Mouse (Mus musculus) small intestine, adult 2 months (tissue): ENCODE results near the gene Foxp1.

ENCODE experiments used
- CTCF ChIP-seq: fragments of 200-500 bp; IDR thresholded peaks from 2 replicates; pipeline ENCODE4 v1.5.1; 2012; ENCODE audit warnings: low read depth, mild to moderate bottlenecking, control low read depth, inconsistent platforms, low read length, moderate library complexity, mixed read lengths; ENCODE audit not compliant: insufficient replicate concordance, insufficient read length; ENCODE audit errors: extremely low read depth
- POLR2A ChIP-seq: fragments of 200-500 bp; IDR thresholded peaks from 2 replicates; pipeline ENCODE4 v1.6.1; 2012; ENCODE audit warnings: low read depth, mild to moderate bottlenecking, control low read depth, inconsistent platforms, low read length, moderate library complexity

DNA sequence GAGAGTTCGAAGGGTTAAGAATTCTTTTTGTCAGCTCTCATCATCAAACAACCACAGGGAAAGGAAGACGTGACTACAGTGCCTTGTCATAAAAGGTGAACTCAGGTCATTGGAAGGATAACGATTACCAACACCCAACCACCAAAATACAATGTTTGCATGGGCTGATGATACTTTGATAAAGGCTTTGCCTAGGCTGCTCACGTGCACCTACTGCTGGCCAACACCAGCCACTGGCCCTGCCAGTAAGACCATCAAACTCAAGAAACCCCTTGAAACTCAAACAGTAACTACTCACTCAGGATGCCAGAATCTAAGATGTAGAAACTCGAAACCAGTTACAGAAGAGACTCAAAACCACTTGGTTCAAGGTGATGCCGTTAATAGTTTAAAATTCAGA is 15.7 kb downstream of the Foxp1 start:
- TF ChIP-seq POLR2A: no peak
- no peak for TF ChIP-seq CTCF
